Mouse (Mus musculus) midbrain, embryonic 14.5 days (tissue): ENCODE results near the gene Meis2. TPM values are rescaled to one million over a fixed set of nuclear protein-coding genes. Genes with fewer than 3 reads are reported as not detected.

Experiments used
- ATAC-seq: fragments of 200-750 bp; cut with Nextera tagmentation; 2 replicates; pipeline ENCODE4 v1.8.0; 2017; ENCODE audit warnings: moderate number of reproducible peaks, moderate library complexity; ENCODE audit not compliant: low FRiP score, low TSS enrichment
- DNase-seq: peaks from one replicate; pipeline ENCODE4 v3.0.0-alpha.2; 2015
- H3K27ac ChIP-seq: fragments of 300-500 bp; sonication (generic); replicated peaks from 2 replicates; pipeline ENCODE4 v1.5.1; 2014; ENCODE audit warnings: mild to moderate bottlenecking, low read depth, low read length, moderate library complexity
- H3K27me3 ChIP-seq: fragments of 300-500 bp; sonication (generic); 2 replicates; pipeline ENCODE4 v1.6.1; 2014; ENCODE audit warnings: low read length, control low read depth, mixed read lengths; ENCODE audit not compliant: control insufficient read depth, insufficient read depth
- H3K36me3 ChIP-seq: fragments of 300-500 bp; sonication (generic); 2 replicates; pipeline ENCODE4 v1.6.1; 2014; ENCODE audit warnings: low read length, control low read depth; ENCODE audit not compliant: control insufficient read depth, insufficient read depth
- H3K4me1 ChIP-seq: fragments of 300-500 bp; sonication (generic); 2 replicates; pipeline ENCODE4 v1.6.1; 2014; ENCODE audit warnings: mild to moderate bottlenecking, antibody characterized with exemption, low read length, control low read depth; ENCODE audit not compliant: control insufficient read depth, insufficient read depth
- H3K4me2 ChIP-seq: fragments of 300-500 bp; sonication (generic); 2 replicates; pipeline ENCODE4 v1.6.1; 2014; ENCODE audit warnings: mild to moderate bottlenecking, low read length, moderate library complexity
- H3K4me3 ChIP-seq: fragments of 300-500 bp; sonication (generic); replicated peaks from 2 replicates; pipeline ENCODE4 v1.5.1; 2014; ENCODE audit warnings: low read depth, low read length
- H3K9ac ChIP-seq: fragments of 300-500 bp; sonication (generic); replicated peaks from 2 replicates; pipeline ENCODE4 v1.6.1; 2014; ENCODE audit warnings: mild to moderate bottlenecking, low read length, moderate library complexity
- H3K9me3 ChIP-seq: fragments of 300-500 bp; sonication (generic); 2 replicates; pipeline ENCODE4 v1.6.1; 2016; ENCODE audit warnings: low read length, control low read depth, mixed read lengths; ENCODE audit not compliant: control insufficient read depth
- WGBS: fragments of 180-500 bp; shearing (Covaris S2); extraction: QIAGEN DNeasy Blood & Tissue Kit; methylation state at CpG from one replicate; pipeline ENCODE4 v1.1.7; 2014; 5-methylcytosine and 5-hydroxymethylcytosine counted together
- polyA plus RNA-seq: library from polyadenylated mRNA; unstranded; fragments of >200 nt; fragmentation: Nextera tagmentation; extraction: Ambion mirVana; gene quantifications from 2 replicates; pipeline ENCODE4 v1.2.1, GENCODE M21; 2014

The Meis2 gene
- polyA plus RNA-seq, 1 experiment from 2014 or later: 84.9 TPM

DNA sequence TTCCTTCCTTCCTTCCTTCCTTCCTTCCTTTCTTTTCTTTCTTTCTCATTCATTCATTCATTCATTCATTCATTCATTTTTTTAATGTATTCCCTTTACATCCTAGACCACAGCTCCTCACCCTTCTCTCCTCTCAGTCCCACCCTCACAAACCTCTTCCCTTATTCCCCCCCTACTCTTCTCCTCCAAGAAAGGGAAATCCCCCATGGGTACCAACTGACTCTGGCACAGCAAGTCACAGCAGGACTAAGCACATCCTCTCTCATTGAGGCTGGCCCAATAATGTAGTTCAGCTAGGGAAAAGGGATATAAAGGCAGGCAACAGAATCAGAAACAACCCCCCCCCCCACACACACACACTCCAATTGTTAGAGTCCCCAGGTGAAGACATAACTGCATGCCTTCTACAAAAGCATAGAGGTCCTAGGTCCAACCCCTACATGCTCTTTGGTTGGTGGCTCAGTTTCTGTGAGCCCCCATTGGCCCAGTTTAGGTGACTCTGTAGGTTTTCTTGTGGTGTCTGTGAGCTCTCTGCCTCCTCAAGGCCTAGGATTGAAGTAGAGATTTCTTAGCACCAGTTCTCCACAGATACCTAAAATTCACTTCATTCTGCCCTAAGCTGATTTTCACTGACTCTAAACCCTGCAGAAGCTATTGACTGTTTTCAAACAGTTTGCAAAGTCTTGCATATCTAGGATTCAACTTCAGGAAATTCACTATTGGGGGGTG lies 11.3 kb upstream of the Meis2 start:
- Histone ChIP-seq H3K27ac (no peak overlapping the region), H3K4me1 (no peaks in the 10 kb centered on the region; the same call in 1 of the 2 replicates), H3K4me2 (no peak overlapping the region), H3K4me3 (no peak overlapping the region), H3K9ac (no peak overlapping the region), H3K36me3 (no peaks in the 10 kb centered on the region), H3K27me3 (peaks cover under 1% of the 10 kb centered on the region; the same call in 1 of the 2 replicates), H3K9me3 (peaks cover 9% of the 10 kb centered on the region)
- ATAC-seq (no peak), DNase-seq (no peak)

DNA sequence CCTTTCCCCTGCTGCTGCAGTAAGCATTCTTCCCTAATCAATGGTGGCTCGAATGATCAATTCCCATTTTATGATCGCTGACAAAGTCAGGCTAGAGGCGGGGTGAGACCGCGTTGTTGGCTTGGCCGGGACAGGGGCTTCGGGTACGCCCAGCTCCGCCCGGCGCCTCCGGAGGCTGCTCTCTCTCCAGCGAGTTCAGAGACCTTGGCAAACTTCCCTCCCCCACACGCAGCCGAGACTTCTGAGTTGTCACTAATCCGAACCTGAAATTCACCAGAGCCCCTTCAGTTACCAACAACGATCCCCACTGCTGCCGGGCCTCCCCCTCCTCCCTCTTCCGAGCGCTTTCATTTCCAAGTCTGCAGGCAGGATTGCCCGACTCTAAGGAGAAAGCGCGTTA lies 10.3 kb upstream of the Meis2 start:
- under 1% methylated on average over 23 of the region's 23 CpGs for WGBS
- Histone ChIP-seq H3K4me2 (peak overlapping the region; percentile 59), H3K4me1 (no peaks in the 10 kb centered on the region; the same call in 1 of the 2 replicates), H3K27ac (peak overlapping the region; percentile 69; the same call in 1 of the 2 replicates), H3K36me3 (no peaks in the 10 kb centered on the region), H3K4me3 (peak overlapping the region; percentile 29), H3K9ac (peak overlapping the region; percentile 53), H3K27me3 (peaks cover 3% of the 10 kb centered on the region; the same call in 1 of the 2 replicates), H3K9me3 (no peaks in the 10 kb centered on the region)
- DNase-seq: peak; percentile 83
- ATAC-seq: peak; percentile 77

DNA sequence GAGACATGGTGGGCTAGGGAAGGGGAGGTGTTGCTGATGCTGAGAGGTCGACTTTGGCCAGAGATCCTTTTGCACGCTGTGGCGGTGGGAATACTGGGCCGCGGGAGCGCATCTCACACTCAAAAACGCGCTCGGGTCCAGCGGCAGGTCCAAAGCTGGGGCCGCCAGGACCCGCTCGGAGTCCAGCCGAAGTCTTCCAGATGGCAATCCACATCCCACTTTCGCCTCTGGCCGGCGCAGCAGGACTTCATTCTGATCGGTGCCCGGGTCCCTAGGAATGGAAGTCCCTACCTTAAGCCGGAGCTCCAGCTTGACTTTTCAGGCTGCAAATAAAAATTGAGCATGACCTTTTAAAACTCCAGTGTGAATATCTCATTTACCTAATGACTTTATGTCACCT lies 9.8 kb upstream of the Meis2 start:
- H3K36me3 ChIP-seq: no peaks in the 10 kb centered on the region
- H3K27me3 ChIP-seq: peaks cover 3% of the 10 kb centered on the region; the same call in 1 of the 2 replicates
- no peaks in the 10 kb centered on the region for H3K9me3 ChIP-seq
- H3K4me3 ChIP-seq: peak overlapping the region; percentile 29
- WGBS: under 1% methylated on average over 20 of the region's 20 CpGs
- peak overlapping the region; percentile 53 for H3K9ac ChIP-seq
- peak overlapping the region; percentile 69 for H3K27ac ChIP-seq
- H3K4me2 ChIP-seq: peak overlapping the region; percentile 59
- peak; percentile 68 for DNase-seq
- no peaks in the 10 kb centered on the region; the same call in 1 of the 2 replicates for H3K4me1 ChIP-seq
- ATAC-seq: peak; percentile 35; the same call in 1 of the 2 replicates

GRCm38 (mm10) chr2:116074726-116075440 lies 9.2 kb upstream of the Meis2 start:
- Histone ChIP-seq H3K27me3 (peaks cover 4% of the 10 kb centered on the region; the same call in 1 of the 2 replicates), H3K9me3 (no peaks in the 10 kb centered on the region), H3K4me3 (peak overlapping the region; percentile 29), H3K27ac (peak overlapping the region; percentile 69), H3K4me2 (peak overlapping the region; percentile 59), H3K4me1 (no peaks in the 10 kb centered on the region; the same call in 1 of the 2 replicates), H3K36me3 (no peaks in the 10 kb centered on the region), H3K9ac (peak overlapping the region; percentile 53)
- DNase-seq (peak; percentile 60), ATAC-seq (peak; percentile 3; the same call in 1 of the 2 replicates)
- WGBS: 2% methylated on average over 17 of the region's 17 CpGs

GRCm38 (mm10) chr2:116074061-116074460 lies 8.4 kb upstream of the Meis2 start:
- peak overlapping the region; percentile 66 for H3K4me3 ChIP-seq

GRCm38 (mm10) chr2:116073311-116073904 lies 7.8 kb upstream of the Meis2 start:
- no peaks in the 10 kb centered on the region; the same call in 1 of the 2 replicates for H3K4me1 ChIP-seq
- no peaks in the 10 kb centered on the region for H3K36me3 ChIP-seq
- peak overlapping the region; percentile 59 for H3K4me2 ChIP-seq
- ATAC-seq: no peak
- H3K27ac ChIP-seq: peak overlapping the region; percentile 15; the same call in 1 of the 2 replicates
- 9% methylated on average over 9 of the region's 9 CpGs for WGBS
- H3K9ac ChIP-seq: peak overlapping the region; percentile 74; the same call in 1 of the 2 replicates
- DNase-seq: peak; percentile 44
- H3K9me3 ChIP-seq: no peaks in the 10 kb centered on the region
- peak overlapping the region; percentile 66 for H3K4me3 ChIP-seq
- peaks cover 11% of the 10 kb centered on the region for H3K27me3 ChIP-seq

More at GRCm38 (mm10) chr2:116074061-116074460, 8.4 kb upstream of the Meis2 start:
- WGBS: 6% methylated on average over 3 of the region's 3 CpGs
- H3K9ac ChIP-seq: no peak overlapping the region; the same call in 1 of the 2 replicates
- H3K27me3 ChIP-seq: peaks cover 11% of the 10 kb centered on the region
- 0 out of 2 replicates have a peak overlapping the region, but pooled peaks have one; percentile 69 for H3K27ac ChIP-seq
- peak; percentile 39 for DNase-seq
- H3K4me2 ChIP-seq: peak overlapping the region; percentile 59
- H3K36me3 ChIP-seq: no peaks in the 10 kb centered on the region
- no peak for ATAC-seq
- H3K9me3 ChIP-seq: no peaks in the 10 kb centered on the region
- H3K4me1 ChIP-seq: no peaks in the 10 kb centered on the region; the same call in 1 of the 2 replicates

GRCm38 (mm10) chr2:116072706-116073105 lies 7.1 kb upstream of the Meis2 start:
- 2% methylated on average over 5 of the region's 5 CpGs for whole genome bisulfite sequencing
- ATAC-seq (no peak), DNase-seq (peak; percentile 34)
- Histone ChIP-seq H3K27ac (peak overlapping the region; percentile 84), H3K4me3 (peak overlapping the region; percentile 66), H3K27me3 (peaks cover 11% of the 10 kb centered on the region), H3K4me2 (peak overlapping the region; percentile 59), H3K9me3 (no peaks in the 10 kb centered on the region), H3K9ac (peak overlapping the region; percentile 74; the same call in 1 of the 2 replicates), H3K4me1 (no peaks in the 10 kb centered on the region; the same call in 1 of the 2 replicates), H3K36me3 (no peaks in the 10 kb centered on the region)

DNA sequence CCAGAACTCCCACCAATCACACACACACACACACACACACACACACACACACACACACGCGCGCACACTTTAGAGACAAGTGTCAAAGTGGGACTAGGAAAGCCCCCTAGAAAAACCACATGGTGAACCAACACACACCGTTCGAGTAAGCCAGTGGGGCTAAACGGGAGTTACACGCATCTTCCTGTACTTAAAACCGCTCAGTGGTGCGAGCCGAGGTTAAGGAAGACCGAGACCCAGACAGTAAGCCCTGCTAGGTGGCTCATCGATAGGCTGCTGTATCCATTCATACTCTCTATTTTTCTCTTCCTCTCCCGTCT lies 6.6 kb upstream of the Meis2 start:
- Histone ChIP-seq H3K9me3 (no peaks in the 10 kb centered on the region), H3K36me3 (no peaks in the 10 kb centered on the region), H3K4me3 (peak overlapping the region; percentile 66), H3K27ac (peak overlapping the region; percentile 84), H3K4me1 (no peaks in the 10 kb centered on the region; the same call in 1 of the 2 replicates), H3K9ac (peak overlapping the region; percentile 74), H3K27me3 (peaks cover 11% of the 10 kb centered on the region), H3K4me2 (peak overlapping the region; percentile 59)
- WGBS: 1% methylated on average over 13 of the region's 13 CpGs
- DNase-seq (peak; percentile 58), ATAC-seq (no peak)
